Mouse (Mus musculus): Measurements from ENCODE around the gene Dsp. TPM values are rescaled to one million over a fixed set of nuclear protein-coding genes. Genes with fewer than 3 reads are reported as not detected.

The Dsp gene
- polyA plus RNA-seq (2017; shearing (Covaris generic)) = under 1 TPM; 0.15 to 0.28 TPM

DNA sequence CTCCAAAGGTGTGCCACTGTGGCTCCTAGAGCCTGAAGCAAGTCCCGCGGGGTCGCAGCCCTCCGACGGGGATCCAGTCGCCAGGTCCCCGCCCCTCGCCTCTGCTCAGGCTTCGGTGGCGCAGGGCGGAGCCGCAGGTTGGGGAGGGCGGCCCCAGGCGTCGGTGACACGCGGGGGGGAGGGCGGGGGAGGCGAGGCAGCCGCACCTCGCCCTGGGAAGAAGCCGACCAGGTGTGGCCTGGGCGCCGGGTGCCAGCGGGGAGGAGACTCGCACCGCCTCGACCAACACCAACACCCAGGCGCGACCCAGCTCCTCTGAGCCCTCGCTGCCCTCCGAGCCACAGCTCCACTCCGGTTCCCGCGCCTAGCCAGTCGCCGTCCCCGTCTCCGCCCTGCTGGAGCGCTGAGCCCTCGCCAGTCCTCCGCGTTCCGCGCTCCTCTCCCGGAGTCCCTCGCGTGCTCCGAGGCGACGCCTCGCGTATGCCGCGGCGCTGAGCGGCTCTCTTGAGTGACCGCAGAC lies at the start of gene Dsp:
Gene Dsp (plus strand): TSS at position 226 of the 520 bp plus-strand sequence.
- ATAC-seq = no peak

DNA sequence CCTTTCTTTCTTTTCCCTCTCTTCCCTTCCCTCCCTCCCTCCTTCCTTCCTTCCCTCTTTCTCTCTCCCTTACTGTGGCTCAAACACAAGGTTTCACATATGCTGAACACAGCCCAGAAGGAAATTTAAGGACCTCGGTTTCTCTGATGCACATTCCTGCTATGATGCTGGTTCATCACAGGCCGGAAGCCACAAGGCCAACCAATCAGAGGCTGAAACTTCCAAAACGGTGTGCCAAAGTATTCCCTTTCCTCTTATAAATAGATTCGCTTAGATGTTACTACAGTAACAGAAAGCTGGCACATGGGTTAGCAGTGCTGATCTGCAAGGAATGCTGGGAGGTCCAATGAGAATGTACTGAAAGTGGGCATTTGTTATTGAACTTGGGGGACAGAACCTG lies 47.7 kb upstream of the Dsp start:
- ATAC-seq = no peak

DNA sequence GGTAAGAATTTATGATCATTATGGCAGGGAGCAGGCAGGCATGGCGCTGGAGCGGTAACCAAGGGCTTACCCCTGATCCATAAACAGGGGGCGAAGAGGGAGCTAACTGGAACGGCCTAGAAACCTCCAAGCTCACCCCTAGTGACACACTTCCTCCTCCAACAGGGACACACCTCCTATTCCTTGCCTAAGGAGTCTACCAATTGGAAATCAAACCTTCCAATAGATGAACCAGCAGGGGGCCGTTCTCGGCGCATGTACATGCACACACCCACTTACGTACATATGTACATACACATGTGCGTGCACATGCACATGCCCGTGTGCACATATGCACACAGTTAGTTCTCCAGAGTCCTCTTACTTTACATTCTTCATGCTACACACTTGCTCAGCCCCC lies 46.6 kb upstream of the Dsp start:
- no peak for ATAC-seq

DNA sequence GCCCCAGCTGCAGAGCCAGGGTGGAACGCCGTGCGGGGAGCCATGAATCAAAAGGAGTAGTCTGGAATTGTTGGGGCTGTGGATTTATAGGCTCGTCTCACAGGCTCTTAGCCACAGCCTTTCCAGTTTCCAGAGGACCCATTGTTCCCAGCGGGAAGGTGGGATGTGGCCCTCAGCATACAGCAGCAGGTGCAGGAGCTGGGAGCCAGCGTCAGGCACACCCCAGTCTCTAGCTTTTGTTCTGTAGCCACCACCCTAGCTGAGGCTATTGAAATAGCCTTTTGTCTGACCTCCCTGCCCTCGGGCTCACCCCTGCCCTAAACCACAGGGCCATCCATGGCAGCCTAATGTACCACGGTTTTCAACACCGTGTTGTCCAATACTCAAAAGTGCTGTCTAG lies 42.0 kb upstream of the Dsp start:
- ATAC-seq = no peak

DNA sequence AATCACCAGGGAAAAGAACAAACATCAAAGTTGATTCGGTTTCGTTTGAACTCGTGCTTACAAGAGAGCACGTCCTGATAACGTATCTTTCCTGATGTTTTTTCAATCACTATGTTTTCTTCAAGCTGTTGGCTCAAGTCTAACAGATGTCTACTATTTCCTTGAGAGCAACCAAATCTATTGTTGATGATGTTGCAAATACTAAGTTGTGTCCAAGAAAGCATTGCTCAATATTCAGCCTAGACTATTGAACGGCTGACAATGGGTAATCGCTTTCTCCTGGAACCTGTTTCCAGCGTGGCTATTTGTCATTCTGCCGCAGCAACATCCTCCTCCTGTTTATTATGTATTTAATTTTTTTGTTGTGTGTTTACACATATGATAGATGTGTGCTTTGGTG lies 28.8 kb upstream of the Dsp start:
- no peak for ATAC-seq

DNA sequence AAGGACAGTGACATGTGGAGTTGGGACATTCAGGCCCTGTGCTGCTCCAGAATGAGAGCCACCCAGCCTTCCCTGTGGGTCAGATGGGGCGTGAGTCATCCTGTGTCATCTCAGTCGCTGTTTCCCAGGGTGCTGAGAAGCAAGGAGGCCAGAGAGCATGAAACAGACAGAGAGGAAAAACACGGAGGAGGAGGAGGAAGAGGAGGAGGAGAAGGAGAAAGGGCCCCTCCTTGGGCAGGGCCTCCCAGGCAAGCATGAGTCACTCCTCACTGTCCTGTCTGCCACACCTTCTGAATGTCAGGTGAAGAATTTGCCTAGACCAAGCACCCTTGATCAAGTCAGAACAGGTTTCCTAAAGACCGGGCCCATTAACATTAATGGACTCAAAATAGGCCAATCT lies 27.4 kb upstream of the Dsp start:
- ATAC-seq = no peak

DNA sequence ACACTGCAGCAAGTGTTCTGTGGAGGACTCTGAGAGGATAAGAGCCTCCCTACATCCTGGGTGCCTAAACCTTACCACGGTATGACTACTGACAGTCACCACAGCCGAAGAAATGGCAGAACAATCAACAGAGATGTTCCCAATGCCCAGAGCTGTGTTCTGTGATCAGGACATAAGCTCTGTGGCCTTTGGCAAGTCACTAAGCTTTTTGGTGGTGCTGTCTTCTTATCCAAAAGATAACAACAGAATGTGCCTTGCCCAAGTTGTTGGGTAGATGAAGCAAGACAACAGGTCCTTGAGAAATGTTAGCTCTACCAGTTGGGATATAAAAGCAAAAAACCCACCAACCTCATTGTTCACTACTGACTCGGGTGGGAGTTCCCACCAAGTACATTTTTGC lies 23.4 kb upstream of the Dsp start:
- ATAC-seq = no peak

DNA sequence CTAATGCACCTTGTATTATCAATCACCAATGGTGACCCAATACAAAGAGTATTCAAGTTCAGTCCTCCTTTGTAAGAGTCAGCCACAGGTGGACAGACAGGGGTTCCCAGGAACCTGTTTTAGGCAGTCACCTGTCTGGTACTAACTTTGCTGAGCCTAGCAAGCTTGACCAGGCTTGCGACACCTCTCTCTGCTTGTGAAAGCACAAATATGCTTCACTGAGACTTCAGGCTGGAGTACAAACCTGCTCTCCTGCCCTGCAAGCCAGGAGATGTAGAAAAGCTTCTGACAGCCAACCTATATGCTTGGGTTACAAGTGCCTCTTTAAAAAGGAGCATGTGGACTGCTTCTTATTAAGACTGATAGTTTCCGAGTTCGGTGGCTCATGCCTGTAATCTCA lies 22.8 kb upstream of the Dsp start:
- ATAC-seq = no peak

DNA sequence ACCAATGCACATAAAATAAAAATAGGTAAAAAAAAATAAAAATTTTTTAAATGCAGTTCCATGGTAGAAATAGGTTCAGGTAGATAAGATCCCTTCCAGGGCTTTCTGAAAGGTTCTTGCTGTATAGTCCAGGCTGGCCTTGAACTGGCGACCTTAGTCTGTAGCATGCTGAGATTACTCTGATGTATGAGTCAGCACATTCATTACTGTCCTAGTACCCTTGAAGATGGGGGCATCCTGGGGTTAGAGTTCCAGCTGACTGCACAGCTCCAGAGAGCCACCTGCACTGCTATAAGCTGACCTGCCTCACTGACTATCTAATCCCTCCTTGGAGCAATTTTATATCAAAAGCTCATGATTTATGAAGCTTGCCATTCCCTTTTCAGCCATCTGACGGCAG lies 21.6 kb upstream of the Dsp start:
- no peak for ATAC-seq

DNA sequence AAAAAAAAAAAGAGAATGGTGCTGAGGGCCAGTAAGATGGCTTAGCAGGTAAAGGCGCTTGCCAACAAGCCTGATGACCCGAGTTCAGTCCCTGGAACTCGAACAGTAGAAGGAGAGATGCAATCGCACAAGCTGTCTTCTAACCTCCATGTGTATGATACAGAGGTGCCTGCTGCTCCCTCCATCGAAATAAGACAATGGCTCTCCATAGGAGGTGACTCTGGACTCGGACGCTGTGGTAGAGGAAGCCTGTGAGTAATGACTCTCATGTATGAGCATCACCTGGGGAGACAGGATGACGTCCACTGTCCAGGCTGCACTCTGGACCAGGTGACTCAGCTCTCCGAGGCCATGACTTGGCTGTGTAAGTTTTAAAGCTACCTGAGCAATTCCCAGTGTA lies 21.0 kb upstream of the Dsp start:
- no peak for ATAC-seq

DNA sequence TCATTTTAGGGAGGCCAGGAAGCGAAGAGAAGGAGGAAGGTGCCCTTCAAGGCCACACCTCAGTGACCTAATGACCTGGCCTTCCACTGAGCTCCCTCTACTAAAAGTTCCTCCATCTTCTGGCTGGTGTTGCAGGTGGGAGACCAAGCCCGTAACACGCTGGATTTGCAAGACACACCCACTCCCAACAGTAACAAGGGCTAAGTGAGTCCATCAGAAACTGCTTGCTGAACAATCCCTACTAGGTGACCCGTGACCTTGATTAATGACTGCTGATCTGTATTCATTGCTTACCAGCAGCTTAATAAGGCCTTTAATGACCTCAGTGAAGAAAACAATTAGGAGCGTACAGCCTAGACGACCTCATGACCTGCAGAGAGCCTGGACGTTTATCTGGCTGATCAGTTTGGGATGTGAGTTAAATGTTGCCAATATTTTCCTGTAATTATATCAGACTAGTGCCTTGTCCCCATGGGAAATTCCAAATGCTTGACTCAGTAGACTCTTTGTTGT lies 18.0 kb upstream of the Dsp start:
- ATAC-seq = no peak

DNA sequence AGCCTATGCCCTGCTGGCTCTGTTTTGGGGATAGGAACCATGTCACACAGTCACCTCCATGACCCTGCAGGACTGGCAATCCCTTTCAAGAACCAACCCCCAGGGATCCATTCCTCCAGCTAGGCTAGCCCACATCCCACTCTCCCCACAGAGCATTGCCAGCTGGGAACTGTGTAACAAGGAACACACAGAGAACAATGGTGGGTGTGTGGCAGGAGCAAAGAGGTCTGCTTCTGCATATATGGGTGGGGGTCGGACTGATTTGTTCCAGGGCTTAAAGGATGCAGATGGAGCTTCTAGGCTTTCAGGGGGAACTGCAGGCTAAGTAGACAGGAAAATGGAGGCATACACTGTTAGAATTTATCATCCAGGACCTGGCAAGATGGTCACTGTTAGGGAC lies 10.6 kb upstream of the Dsp start:
- ATAC-seq = no peak

DNA sequence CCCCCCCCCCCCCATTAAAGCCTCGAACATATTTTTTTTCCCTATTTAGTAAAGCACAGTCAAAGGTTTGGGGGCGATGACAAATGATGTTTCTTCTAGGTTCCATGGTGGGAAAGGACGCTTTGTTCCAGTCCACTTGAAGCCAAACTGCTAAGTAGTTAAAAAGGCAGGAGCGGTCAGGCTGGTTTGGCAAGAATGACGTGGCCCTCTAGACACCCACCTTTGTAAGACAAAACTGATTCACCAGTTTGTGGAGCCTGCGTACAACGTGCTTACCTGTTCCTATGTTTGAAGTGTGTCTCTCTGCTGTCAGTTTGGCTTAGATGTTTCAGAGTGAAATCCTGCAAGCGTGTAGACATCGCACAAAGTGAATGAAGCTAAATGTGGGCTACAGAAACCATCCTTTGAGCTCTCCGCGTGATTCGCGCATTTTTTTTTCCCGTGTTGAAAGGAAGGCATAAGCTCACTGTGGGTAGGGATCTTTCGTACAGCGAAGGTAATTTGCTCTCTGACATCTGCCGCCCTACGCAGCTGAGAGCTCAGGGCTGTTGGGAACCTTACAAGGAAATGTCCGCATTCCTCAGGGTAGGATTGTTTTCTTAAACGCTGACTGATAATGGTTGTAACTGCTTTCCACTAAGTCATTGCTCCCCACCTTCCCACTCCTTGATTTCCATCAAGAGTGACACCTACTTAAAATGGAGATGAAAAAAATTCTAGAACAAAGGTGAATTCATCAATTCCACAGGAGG lies 6.0 kb upstream of the Dsp start:
- ATAC-seq = no peak

DNA sequence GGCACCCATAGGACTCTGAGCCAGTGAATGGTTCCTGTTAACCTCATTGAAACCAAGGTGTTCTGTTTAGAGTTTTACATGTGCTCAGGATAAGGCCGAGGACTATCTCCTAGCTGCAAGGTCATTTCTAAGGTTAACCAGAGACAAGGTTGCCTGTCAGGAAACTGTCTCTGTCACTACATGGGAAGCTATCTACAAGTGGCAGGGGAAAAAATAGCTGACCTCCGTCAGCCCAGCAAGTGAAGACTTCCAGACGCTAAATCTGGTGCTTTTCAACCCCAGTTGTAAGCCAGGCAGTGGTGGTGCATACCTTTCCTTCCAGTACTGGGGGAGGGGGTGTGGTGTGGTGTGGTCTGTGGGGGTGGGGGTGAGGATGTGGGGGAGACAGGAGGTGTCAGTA lies 2.7 kb upstream of the Dsp start:
- no peak for ATAC-seq

DNA sequence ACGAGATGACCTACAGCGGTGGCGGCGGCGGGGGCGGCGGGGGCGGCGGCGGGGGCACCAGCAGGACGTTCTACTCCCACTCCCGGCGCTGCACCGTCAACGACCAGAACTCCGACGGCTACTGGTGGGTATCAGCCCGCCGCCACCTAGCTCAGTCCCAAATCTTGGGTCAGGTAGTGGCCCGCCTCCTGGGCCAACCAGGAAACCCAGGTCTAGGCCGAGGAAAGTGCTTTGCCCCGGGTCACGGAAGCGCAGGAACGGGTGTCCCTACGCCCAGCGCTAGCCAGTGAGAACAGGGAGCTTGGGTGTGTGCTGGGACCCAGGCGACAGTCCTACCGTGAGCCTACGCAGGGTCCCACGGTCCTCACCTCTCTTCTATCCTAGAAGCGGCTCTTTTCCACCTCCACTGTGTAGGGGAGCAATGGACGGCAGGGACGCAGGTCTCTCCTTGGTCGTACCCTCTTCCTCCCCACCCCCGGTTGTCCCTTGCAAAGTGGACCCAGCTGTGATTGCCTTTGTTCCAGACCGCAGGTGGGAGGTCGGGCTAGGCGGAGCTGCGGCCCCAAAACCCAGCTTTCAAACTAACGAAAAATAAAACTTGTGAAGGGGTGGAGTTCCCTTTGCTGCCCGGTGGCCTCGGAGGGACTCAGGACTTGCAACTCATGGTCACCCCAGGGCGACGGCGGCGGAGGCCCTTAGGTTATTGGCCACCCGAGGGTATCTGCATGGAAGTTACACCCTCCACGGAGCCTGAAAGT lies 756 bp downstream of the Dsp start:
- ATAC-seq = no peak

DNA sequence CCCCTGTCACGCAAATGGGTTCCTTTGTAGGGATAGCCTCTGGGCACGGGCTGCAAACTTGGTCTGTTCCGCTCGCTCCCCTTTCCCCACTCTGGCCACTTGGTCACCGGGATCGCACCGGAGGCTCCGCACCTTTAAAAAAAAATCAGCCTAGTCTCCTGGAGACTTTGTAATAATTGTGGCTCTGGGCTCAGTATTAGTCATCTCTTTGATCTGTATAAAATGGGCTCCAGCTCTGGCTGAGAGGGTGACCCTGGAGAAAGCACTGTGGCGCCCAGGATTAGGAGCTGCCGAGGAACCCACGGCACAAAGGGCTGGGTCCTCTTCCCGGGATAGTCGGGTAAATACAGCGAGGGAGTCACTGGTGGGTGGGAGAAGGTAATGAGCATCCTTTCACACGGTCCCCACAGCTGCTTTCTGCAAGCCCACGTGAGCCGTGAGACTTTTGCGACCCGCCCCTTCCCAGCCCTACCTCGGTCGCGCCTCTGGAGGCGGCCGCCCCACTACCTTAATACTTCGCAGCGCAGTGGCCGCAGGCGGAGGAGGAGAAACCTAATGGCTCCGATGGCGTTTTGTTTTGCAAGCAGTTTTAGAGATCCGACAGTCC lies 1.4 kb downstream of the Dsp start:
- no peak for ATAC-seq

DNA sequence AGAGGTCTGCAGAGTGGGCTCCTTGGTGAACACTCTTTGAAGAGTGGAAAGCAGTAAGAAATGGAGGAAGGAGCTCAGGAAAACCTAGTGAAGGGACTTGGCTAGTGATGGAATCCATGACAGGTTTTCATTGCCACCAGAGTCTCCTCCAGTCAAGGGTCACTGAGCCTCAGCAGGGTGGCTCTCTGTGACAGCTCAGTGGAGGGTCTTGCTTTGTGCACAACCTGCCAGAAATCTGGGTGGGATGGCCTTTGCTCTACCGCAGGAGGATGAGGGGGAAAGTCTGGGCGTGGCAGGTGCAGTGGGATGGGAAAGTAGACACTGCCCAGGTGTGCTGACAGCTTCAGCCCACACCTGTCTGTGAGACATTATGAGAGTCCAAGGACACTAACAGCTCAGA lies 4.4 kb downstream of the Dsp start:
- ATAC-seq = no peak

DNA sequence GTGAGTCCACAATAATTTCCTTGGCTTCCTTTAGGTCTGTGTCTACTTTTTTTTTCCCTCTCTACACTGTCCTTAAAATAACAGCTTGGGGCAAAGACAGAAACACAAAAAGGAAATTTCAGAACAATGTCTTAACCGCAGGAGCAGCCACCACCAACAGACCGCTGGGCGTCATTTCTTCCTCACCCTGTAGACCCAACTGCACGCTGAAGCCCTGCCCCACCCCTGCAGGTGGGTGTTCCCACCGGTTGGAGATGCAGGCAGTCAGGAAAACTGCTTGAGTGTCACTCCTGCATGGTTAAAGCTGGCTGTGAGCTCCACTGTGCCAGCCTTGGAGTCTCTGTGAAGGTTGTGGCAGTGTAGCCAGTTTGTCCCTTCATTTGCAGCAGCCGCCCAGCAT lies 6.5 kb downstream of the Dsp start:
- no peak for ATAC-seq

DNA sequence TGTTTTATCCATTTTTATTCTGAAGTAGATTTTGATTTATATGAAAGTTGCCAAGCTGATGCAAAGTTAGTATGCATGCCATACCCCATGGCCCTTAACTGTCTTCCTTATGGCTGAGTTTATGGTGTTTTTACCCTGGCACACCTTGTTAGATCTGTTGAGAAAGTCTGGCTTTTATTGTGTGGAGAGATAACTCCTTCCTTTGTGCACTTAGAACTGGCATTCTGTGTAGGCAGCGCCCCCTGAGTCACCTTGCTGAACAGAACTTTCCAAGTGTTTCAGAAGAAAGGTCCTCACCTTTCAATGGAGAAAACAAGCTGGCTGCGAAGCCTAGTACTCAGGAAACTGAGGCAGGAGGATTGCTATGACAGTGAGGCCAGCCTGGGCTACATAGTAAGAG lies 10.9 kb downstream of the Dsp start:
- no peak for ATAC-seq

DNA sequence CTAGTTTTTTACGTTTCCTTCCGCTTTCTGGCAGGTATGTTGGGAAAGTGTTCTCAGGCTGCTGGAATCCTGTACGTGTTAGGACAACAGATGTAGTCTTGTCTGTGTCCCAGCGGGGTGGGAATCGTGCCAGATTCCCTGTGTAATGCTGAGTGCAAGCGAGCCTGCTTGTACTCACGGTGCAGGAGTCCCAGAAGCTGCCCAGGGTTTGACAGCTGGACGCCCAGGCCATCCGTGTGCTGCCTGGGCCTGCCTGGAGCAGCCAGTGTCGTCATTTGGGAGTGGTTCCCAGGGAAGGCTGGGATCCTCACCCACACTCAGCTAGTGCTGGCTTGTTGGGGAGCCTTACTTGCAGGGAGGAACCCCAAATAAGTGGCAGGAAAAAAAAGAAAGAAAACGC lies 11.6 kb downstream of the Dsp start:
- no peak for ATAC-seq

DNA sequence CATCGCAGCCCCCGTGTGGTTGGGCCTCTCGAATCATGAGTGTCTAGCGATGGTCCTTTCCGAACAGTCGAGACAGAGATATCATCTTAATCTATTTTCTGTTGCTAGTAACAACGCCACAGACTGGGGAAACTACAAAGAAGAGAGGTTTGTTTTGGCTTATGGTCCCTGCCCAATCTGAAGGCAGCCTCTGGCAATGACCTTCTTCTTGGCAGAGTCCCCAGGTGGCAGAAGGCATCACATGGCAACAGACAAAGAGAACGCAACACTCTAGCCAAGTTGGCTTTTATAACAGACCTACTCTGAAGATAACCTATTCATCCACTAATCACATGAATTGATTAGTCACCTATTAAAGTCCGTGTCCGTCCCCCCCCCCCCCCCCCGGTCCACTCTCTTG lies 13.8 kb downstream of the Dsp start:
- ATAC-seq = no peak

DNA sequence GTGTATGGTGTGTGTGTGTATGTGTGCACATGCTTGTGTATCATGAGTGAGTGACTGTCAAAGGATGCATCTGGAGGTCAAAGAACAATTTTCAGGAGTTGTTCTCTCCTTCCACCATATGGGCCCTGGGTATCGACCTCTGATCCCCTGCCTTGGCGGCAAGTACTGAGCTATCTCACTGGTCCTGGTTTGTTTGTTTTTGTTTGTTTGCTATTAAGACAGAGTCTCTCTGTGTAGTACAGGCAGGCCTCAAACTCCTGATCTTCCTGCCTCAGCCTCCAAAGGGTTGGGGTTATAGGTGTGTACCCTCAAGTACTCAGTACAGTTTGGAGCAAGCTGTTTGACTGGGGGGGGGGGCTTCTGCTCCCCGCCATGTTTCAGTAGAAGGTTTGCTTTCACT lies 16.0 kb downstream of the Dsp start:
- no peak for ATAC-seq

DNA sequence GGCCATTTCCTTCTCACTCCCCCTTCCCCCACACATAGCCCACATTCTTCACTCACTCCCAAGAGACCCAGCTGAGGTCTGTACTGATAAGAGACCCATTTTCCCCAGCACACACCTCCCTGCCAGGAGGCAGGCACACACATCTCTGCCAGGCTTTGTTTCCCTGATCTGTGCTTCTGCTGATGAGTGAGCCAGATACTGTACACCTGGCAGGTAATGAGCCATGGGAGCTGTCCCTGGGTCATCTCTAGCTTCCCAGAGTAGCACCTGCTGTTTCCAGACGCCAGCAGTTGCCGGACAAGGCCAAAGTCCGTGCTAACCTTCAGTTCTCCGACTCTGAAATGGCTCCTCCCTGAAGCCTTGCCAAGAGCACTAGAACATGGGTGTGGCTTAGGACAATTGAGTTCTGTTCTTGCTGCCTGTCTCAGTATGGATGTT lies 19.6 kb downstream of the Dsp start:
- ATAC-seq = no peak

DNA sequence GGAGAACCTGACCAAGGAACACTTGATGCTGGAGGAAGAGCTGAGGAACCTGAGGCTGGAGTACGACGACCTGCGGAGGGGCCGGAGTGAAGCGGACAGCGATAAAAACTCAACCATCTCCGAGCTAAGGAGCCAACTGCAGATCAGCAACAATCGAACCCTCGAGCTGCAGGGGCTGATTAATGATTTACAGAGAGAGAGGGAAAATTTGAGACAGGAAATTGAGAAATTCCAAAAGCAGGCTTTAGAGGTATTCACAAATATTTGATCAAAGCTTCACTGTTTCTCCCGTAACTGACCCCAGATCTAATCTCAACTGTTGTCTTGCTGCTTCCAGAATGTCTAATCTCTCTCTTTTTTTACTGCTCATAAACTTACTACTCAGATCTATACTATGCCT lies 42.3 kb downstream of the Dsp start:
- no peak for ATAC-seq
